Mouse (Mus musculus): ENCODE results near the gene Tmprss6. TPM values are rescaled to one million over a fixed set of nuclear protein-coding genes. Genes with fewer than 3 reads are reported as not detected.

Tmprss6 gene
- 0.63 and 0.84 TPM in 2 replicates for polyA plus RNA-seq (2015; fragmentation: Nextera tagmentation; extraction: Ambion mirVana)

DNA sequence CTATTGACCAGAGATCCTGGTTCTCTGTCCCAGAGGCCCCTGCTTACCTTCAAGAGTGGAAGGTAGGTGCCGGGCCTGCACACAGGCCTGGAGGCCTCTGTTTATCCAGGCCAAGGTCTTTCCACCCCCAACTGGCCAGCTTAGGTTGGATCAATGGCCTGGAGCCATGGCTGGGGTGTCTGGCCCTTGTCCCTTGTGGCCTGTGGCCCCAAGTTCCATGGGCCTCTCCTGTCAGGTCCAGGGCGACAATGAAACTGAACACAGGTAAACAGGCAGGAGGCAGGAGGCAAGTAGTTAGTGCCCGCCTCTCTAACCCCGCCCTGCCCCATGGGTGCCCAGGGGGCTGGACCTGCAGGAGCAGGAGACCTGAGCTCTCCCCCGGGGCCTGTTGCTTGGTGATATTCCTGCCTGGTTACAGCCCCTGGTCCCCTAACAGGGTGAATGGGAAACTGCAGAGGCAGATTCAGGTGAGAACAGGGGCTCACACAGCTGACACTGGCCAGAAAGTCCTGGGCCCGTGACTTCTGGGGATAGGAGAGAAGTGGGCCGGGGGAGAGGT is at the start of gene Tmprss6:
Gene Tmprss6 (minus strand): TSS at position 256 of the 559 bp plus-strand sequence.
- no peak for ATAC-seq
- WGBS = 75% methylated on average over 7 of the region's 7 CpGs

DNA sequence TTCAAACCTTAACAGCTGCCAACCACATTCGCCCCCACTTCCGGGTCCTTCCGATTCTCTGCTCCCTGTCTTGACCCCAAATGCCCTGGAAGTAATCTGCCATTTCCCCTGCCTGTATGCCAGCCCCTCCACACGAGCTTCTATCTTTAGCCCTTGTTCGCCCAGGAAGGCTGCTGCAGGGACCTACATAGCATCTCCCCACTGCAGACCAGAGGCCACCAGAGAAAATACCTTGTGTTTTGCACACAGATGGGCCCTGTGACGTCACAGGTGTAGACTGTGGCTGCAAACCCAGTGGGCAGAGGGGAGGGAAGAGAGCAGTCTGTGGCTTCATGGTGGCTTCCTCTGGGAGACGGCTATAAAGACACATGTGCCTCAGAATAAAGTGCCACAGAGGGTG is 49.8 kb upstream of the Tmprss6 start:
- Histone ChIP-seq H3K9ac (ENCODE audit: low read depth, low read length) (no peak overlapping the region), H3K27me3 (replicated peaks; ENCODE audit: control insufficient read depth, insufficient read depth, low read length) (no peaks in the 10 kb centered on the region), H3K27ac (ENCODE audit: low read depth, low read length) (no peak overlapping the region), H3K4me1 (replicated peaks; ENCODE audit: control insufficient read depth, insufficient read depth, low read length) (no peaks in the 10 kb centered on the region), H3K36me3 (ENCODE audit: control insufficient read depth, insufficient read depth) (no peaks in the 10 kb centered on the region), H3K4me3 (ENCODE audit: low read depth, low read length) (no peak overlapping the region), H3K9me3 (ENCODE audit: control insufficient read depth) (no peaks in the 10 kb centered on the region), H3K4me2 (replicated peaks; ENCODE audit: low read depth) (no peak overlapping the region)
- no peak for TF ChIP-seq CTCF (IDR thresholded peaks at IDR 0.05; ENCODE audit: low read depth)
- 65% methylated on average over 7 of the region's 7 CpGs for WGBS
- ATAC-seq = no peak

More for the DNA sequence above, at the start of gene Tmprss6:
- no peaks in the 10 kb centered on the region for H3K4me1 ChIP-seq (replicated peaks; ENCODE audit: control insufficient read depth, insufficient read depth, low read length)
- no peaks in the 10 kb centered on the region for H3K36me3 ChIP-seq (ENCODE audit: control insufficient read depth, insufficient read depth)
- TF ChIP-seq CTCF (IDR thresholded peaks at IDR 0.05; ENCODE audit: low read depth) = no peak
- H3K9me3 ChIP-seq (ENCODE audit: control insufficient read depth) = no peaks in the 10 kb centered on the region
- H3K4me3 ChIP-seq (ENCODE audit: low read depth, low read length) = no peak within 1 kb of the TSS
- no peak within 1 kb of the TSS for H3K27ac ChIP-seq (ENCODE audit: low read depth, low read length)
- H3K9ac ChIP-seq (ENCODE audit: low read depth, low read length) = no peak within 1 kb of the TSS
- H3K27me3 ChIP-seq (replicated peaks; ENCODE audit: control insufficient read depth, insufficient read depth, low read length) = no peaks in the 10 kb centered on the region
- H3K4me2 ChIP-seq (replicated peaks; ENCODE audit: low read depth) = no peak within 1 kb of the TSS

GRCm38 (mm10) chr15:78515759-78516158 is 47.3 kb upstream of the Tmprss6 start:
- Histone ChIP-seq H3K27me3 (replicated peaks; ENCODE audit: control insufficient read depth, insufficient read depth, low read length) (no peaks in the 10 kb centered on the region), H3K9me3 (ENCODE audit: control insufficient read depth) (no peaks in the 10 kb centered on the region), H3K27ac (ENCODE audit: low read depth, low read length) (no peak overlapping the region), H3K4me2 (replicated peaks; ENCODE audit: low read depth) (no peak overlapping the region), H3K4me3 (ENCODE audit: low read depth, low read length) (no peak overlapping the region), H3K4me1 (replicated peaks; ENCODE audit: control insufficient read depth, insufficient read depth, low read length) (no peaks in the 10 kb centered on the region), H3K9ac (ENCODE audit: low read depth, low read length) (no peak overlapping the region), H3K36me3 (ENCODE audit: control insufficient read depth, insufficient read depth) (no peaks in the 10 kb centered on the region)
- no peak for TF ChIP-seq CTCF (IDR thresholded peaks at IDR 0.05; ENCODE audit: low read depth)
- 81% methylated on average over 6 of the region's 6 CpGs for WGBS
- no peak for ATAC-seq

GRCm38 (mm10) chr15:78514393-78515146 is 46.1 kb upstream of the Tmprss6 start:
- H3K4me1 ChIP-seq (replicated peaks; ENCODE audit: control insufficient read depth, insufficient read depth, low read length) = no peaks in the 10 kb centered on the region
- H3K9me3 ChIP-seq (ENCODE audit: control insufficient read depth) = no peaks in the 10 kb centered on the region
- TF ChIP-seq CTCF (IDR thresholded peaks at IDR 0.05; ENCODE audit: low read depth) = peak; percentile 94
- H3K36me3 ChIP-seq (ENCODE audit: control insufficient read depth, insufficient read depth) = no peaks in the 10 kb centered on the region
- no peak overlapping the region for H3K4me3 ChIP-seq (ENCODE audit: low read depth, low read length)
- no peak overlapping the region for H3K9ac ChIP-seq (ENCODE audit: low read depth, low read length)
- H3K4me2 ChIP-seq (replicated peaks; ENCODE audit: low read depth) = no peak overlapping the region
- no peaks in the 10 kb centered on the region for H3K27me3 ChIP-seq (replicated peaks; ENCODE audit: control insufficient read depth, insufficient read depth, low read length)
- ATAC-seq = peak; percentile 59
- 0 out of 2 replicates have a peak overlapping the region, but pooled peaks have one; percentile 46 for H3K27ac ChIP-seq (ENCODE audit: low read depth, low read length)
- 24% methylated on average over 7 of the region's 7 CpGs for WGBS

GRCm38 (mm10) chr15:78513019-78513418 is 44.6 kb upstream of the Tmprss6 start:
- Histone ChIP-seq H3K9ac (ENCODE audit: low read depth, low read length) (no peak overlapping the region), H3K4me3 (ENCODE audit: low read depth, low read length) (no peak overlapping the region), H3K4me1 (replicated peaks; ENCODE audit: control insufficient read depth, insufficient read depth, low read length) (no peaks in the 10 kb centered on the region), H3K9me3 (ENCODE audit: control insufficient read depth) (no peaks in the 10 kb centered on the region), H3K36me3 (ENCODE audit: control insufficient read depth, insufficient read depth) (no peaks in the 10 kb centered on the region), H3K27me3 (replicated peaks; ENCODE audit: control insufficient read depth, insufficient read depth, low read length) (no peaks in the 10 kb centered on the region), H3K27ac (ENCODE audit: low read depth, low read length) (peak overlapping the region; percentile 60; the same call in 1 of the 2 replicates), H3K4me2 (replicated peaks; ENCODE audit: low read depth) (no peak overlapping the region)
- peak; percentile 71 for ATAC-seq
- 47% methylated on average over 14 of the region's 14 CpGs for WGBS
- TF ChIP-seq CTCF (IDR thresholded peaks at IDR 0.05; ENCODE audit: low read depth) = no peak

- H3K27ac ChIP-seq (ENCODE audit: low read depth, low read length) = no peak overlapping the region
Observed at GRCm38 (mm10) chr15:78511951-78512350, 43.5 kb upstream of the Tmprss6 start.

More at GRCm38 (mm10) chr15:78511951-78512350, 43.5 kb upstream of the Tmprss6 start:
- H3K36me3 ChIP-seq (ENCODE audit: control insufficient read depth, insufficient read depth) = no peaks in the 10 kb centered on the region
- 81% methylated on average over 7 of the region's 7 CpGs for WGBS
- H3K4me2 ChIP-seq (replicated peaks; ENCODE audit: low read depth) = no peak overlapping the region
- no peaks in the 10 kb centered on the region for H3K27me3 ChIP-seq (replicated peaks; ENCODE audit: control insufficient read depth, insufficient read depth, low read length)
- H3K4me3 ChIP-seq (ENCODE audit: low read depth, low read length) = no peak overlapping the region
- no peak for ATAC-seq
- TF ChIP-seq CTCF (IDR thresholded peaks at IDR 0.05; ENCODE audit: low read depth) = no peak
- no peak overlapping the region for H3K9ac ChIP-seq (ENCODE audit: low read depth, low read length)
- H3K4me1 ChIP-seq (replicated peaks; ENCODE audit: control insufficient read depth, insufficient read depth, low read length) = no peaks in the 10 kb centered on the region
- H3K9me3 ChIP-seq (ENCODE audit: control insufficient read depth) = no peaks in the 10 kb centered on the region

Data from intestine, postnatal 0 days (tissue).